In genomic region chr10:34070999-34071492, GRCm38 (mm10) we compare ENCODE assay signal across 16 mouse cellular contexts. TPM values are rescaled to one million over a fixed set of nuclear protein-coding genes. Genes with fewer than 3 reads are reported as not detected.
DNase-seq lines count a peak whose midpoint lies in the region; ATAC-seq and TF ChIP-seq lines count a peak whose summit lies in the region.
"Had no signal": no experiment of that assay in that cellular context is flagged by ENCODE, and none has a peak within 500 bp of the region (broad histone marks: within the 10 kb centered on the region; RNA-seq: fewer than 3 reads in every experiment).

No protein-coding gene starts in this region.

- intact Hi-C loops in heart, postnatal 14 days (cut with DNase I) = no loop called here

- H3K9me3 ChIP-seq in heart, embryonic 13.5 days = no peaks in the 10 kb centered on the region
- H3K9me3 ChIP-seq: liver, embryonic 13.5 days had no signal

- no peak overlapping the region for H3ac ChIP-seq in C2C12 (ENCODE audit: control insufficient read depth, insufficient read length, low read depth)

- H3K79me3 ChIP-seq in C2C12 (ENCODE audit: low read depth) = no peaks in the 10 kb centered on the region

- peak overlapping the region; percentile 30 for H3K4me2 ChIP-seq in heart, embryonic 13.5 days
- H3K4me2 ChIP-seq: liver, embryonic 13.5 days had no signal

- no peak overlapping the region for H3K4me3 ChIP-seq in heart, embryonic 13.5 days
- no peak overlapping the region for H3K4me3 ChIP-seq in C2C12 (ENCODE audit: insufficient read depth, poor library complexity, severe bottlenecking)
- H3K4me3 ChIP-seq: layer of hippocampus, adult 2 months; liver, embryonic 13.5 days had no signal

- peak overlapping the region; percentile 76 for H3K27ac ChIP-seq in heart, embryonic 13.5 days (replicated peaks)
- H3K27ac ChIP-seq: layer of hippocampus, adult 2 months; liver, embryonic 13.5 days had no signal

- H3K27me3 ChIP-seq in heart, embryonic 13.5 days (replicated peaks) = no peaks in the 10 kb centered on the region
- H3K27me3 ChIP-seq in C2C12 (ENCODE audit: control insufficient read depth, insufficient read depth, insufficient read length) = no peaks in the 10 kb centered on the region
- H3K27me3 ChIP-seq: liver, embryonic 13.5 days had no signal

- no peak for DNase-seq in heart, postnatal 14 days
- peak; percentile 24 for DNase-seq in MN1 (ENCODE audit: low spot score)
- DNase-seq in forelimb bud, embryonic 11.5 days (ENCODE audit: low read depth, low spot score) = peak; percentile 3
- no peak for DNase-seq in thymus, postnatal 4 days
- DNase-seq: adrenal gland, adult 8-10 months; kidney, adult 8-10 months; liver, embryonic 13.5 days; thymus, adult 18-20 months had no signal

- 32% methylated on average over 5 of the region's 5 CpGs for whole genome bisulfite sequencing in heart, embryonic 13.5 days

- H3K4me1 ChIP-seq in heart, embryonic 13.5 days = peaks cover 9% of the 10 kb centered on the region
- H3K4me1 ChIP-seq: liver, embryonic 13.5 days had no signal

- H3K36me3 ChIP-seq in heart, embryonic 13.5 days = no peaks in the 10 kb centered on the region
- H3K36me3 ChIP-seq in C2C12 (ENCODE audit: control insufficient read depth, insufficient read depth) = no peaks in the 10 kb centered on the region
- H3K36me3 ChIP-seq: liver, embryonic 13.5 days had no signal

- no peak for ATAC-seq in heart, embryonic 13.5 days (ENCODE audit: extremely low read depth, insufficient number of reproducible peaks, low FRiP score, low TSS enrichment)
- no peak for ATAC-seq in megakaryocyte progenitor cell, adult 5-6 weeks (replicated peaks; ENCODE audit: poor library complexity)

- no peaks in the 10 kb centered on the region for H3K79me2 ChIP-seq in C2C12 (ENCODE audit: control insufficient read depth, insufficient read depth)

- no peak for TF ChIP-seq CTCF in C2C12 (IDR thresholded peaks at IDR 0.05; ENCODE audit: control insufficient read depth, insufficient read depth, insufficient read length)

- no peak overlapping the region for H3K9ac ChIP-seq in heart, embryonic 13.5 days
- H3K9ac ChIP-seq: liver, embryonic 13.5 days had no signal

TF ChIP-seq in C2C12, 6 proteins besides CTCF, POLR2A, EP300 and RAD21:
- TF ChIP-seq MYOG (IDR thresholded peaks at IDR 0.05; ENCODE audit: control insufficient read depth, extremely low read depth, insufficient read length) (no peak), MAX (IDR thresholded peaks at IDR 0.05) (no peak), FOSL1 (IDR thresholded peaks at IDR 0.05; ENCODE audit: insufficient read depth, low read length, poor library complexity, severe bottlenecking) (peak; percentile 11), USF1 (IDR thresholded peaks at IDR 0.05; ENCODE audit: low read depth) (no peak), MYOD1 (IDR thresholded peaks at IDR 0.05; ENCODE audit: control insufficient read depth, insufficient read length, low read depth) (no peak)

RNA-seq across cellular contexts. Expression of gene Calhm5, which starts 25.3 kb away (rescaled TPM):
- polyA plus RNA-seq in heart, embryonic 13.5 days (2015; fragmentation: Nextera tagmentation; extraction: Ambion mirVana) = 1.5 and 1.7 TPM in 2 replicates
- under 1 TPM; 0.51 to 0.60 TPM for total RNA-seq in heart, postnatal 14 days (2021)
- polyA plus RNA-seq in C2C12 (2012; fragmentation: generic; extraction: Trizol) = 0.13 TPM
- total RNA-seq in megakaryocyte progenitor cell, adult 5-6 weeks (2015) = not detected in 2 replicates
- not detected in 2 replicates for total RNA-seq in megakaryocyte progenitor cell, adult 5-6 weeks (2017)
- total RNA-seq: common myeloid progenitor, adult 5-6 weeks; MEL had no signal

RNA-seq across cellular contexts. Expression of gene Calhm4, which starts 26.9 kb away (rescaled TPM):
- polyA plus RNA-seq in heart, embryonic 13.5 days (2015; fragmentation: Nextera tagmentation; extraction: Ambion mirVana) = not detected in 2 replicates
- not detected for total RNA-seq in heart, postnatal 14 days (2021)
- not detected for polyA plus RNA-seq in C2C12 (2012; fragmentation: generic; extraction: Trizol)
- not detected in 2 replicates for total RNA-seq in megakaryocyte progenitor cell, adult 5-6 weeks (2015)
- total RNA-seq in megakaryocyte progenitor cell, adult 5-6 weeks (2017) = not detected in 2 replicates
- total RNA-seq: adrenal gland, adult 8-10 months; common myeloid progenitor, adult 5-6 weeks; heart, postnatal 10 days; layer of hippocampus, adult 2 months; left cerebral cortex, postnatal 10 days; MEL had no signal
- polyA plus RNA-seq: liver, embryonic 13.5 days had no signal

RNA-seq across cellular contexts. Expression of gene Trappc3l, which starts 33.6 kb away (rescaled TPM):
- polyA plus RNA-seq in heart, embryonic 13.5 days (2015; fragmentation: Nextera tagmentation; extraction: Ambion mirVana) = not detected in 2 replicates
- not detected for total RNA-seq in heart, postnatal 14 days (2021)
- not detected for polyA plus RNA-seq in C2C12 (2012; fragmentation: generic; extraction: Trizol)
- total RNA-seq in megakaryocyte progenitor cell, adult 5-6 weeks (2015) = not detected in 2 replicates
- not detected in 2 replicates for total RNA-seq in megakaryocyte progenitor cell, adult 5-6 weeks (2017)
- total RNA-seq: adrenal gland, adult 8-10 months; common myeloid progenitor, adult 5-6 weeks; heart, postnatal 10 days; MEL had no signal
- polyA plus RNA-seq: liver, embryonic 13.5 days had no signal

RNA-seq across cellular contexts. Expression of gene Rwdd1, which starts 51.6 kb away (rescaled TPM):
- polyA plus RNA-seq in heart, embryonic 13.5 days (2015; fragmentation: Nextera tagmentation; extraction: Ambion mirVana) = 95.4 and 95.6 TPM in 2 replicates
- 100 to 1,000 TPM in 1 of 2 experiments, 10 to 100 TPM in 1; 96.1 to 101 TPM for total RNA-seq in heart, postnatal 14 days (2021)
- polyA plus RNA-seq in C2C12 (2012; fragmentation: generic; extraction: Trizol) = 114 TPM
- 188 and 197 TPM in 2 replicates for total RNA-seq in megakaryocyte progenitor cell, adult 5-6 weeks (2015)
- 166 and 213 TPM in 2 replicates for total RNA-seq in megakaryocyte progenitor cell, adult 5-6 weeks (2017)

RNA-seq across cellular contexts. Expression of gene Calhm6, which starts 56.7 kb away (rescaled TPM):
- 0.50 and 0.53 TPM in 2 replicates for polyA plus RNA-seq in heart, embryonic 13.5 days (2015; fragmentation: Nextera tagmentation; extraction: Ambion mirVana)
- not detected for total RNA-seq in heart, postnatal 14 days (2021)
- polyA plus RNA-seq in C2C12 (2012; fragmentation: generic; extraction: Trizol) = not detected
- total RNA-seq in megakaryocyte progenitor cell, adult 5-6 weeks (2015) = 3.4 and 3.8 TPM in 2 replicates
- 2.6 and 3.5 TPM in 2 replicates for total RNA-seq in megakaryocyte progenitor cell, adult 5-6 weeks (2017)
- total RNA-seq: MEL had no signal

Comparison
In these comparisons a context has a peak if more than half of its experiments do, and no peak if none do; other contexts are left out.
1. DNase-seq: peak in MN1 (single experiment) and forelimb bud, embryonic 11.5 days (single experiment); none in heart, postnatal 14 days (0 of 2) and thymus, postnatal 4 days (single experiment).